Mouse (Mus musculus): ENCODE measurements around the gene Gm20870. TPM values are rescaled to one million over a fixed set of nuclear protein-coding genes. Genes with fewer than 3 reads are reported as not detected.
"Not testable (repeated sequence)": the region's sequence is repeated elsewhere in the genome, so short reads cannot be mapped to it uniquely, and the experiment has no call there.

Gm20870 gene
- total RNA-seq (2021) = not detected
- long read RNA-seq, experiment 1 = 0 reads
- long read RNA-seq, experiment 2 = 0 reads

- not testable (repeated sequence) for DNase-seq (ENCODE audit: low spot score in 2 of 2)
Observed at GRCm38 (mm10) chrY:71691743-71692142, at the start of gene Gm20870. Gene Gm20870, plus strand, starts transcription at chrY:71692043.

Other genes with a start within 250 kb of the Gm20870 start
- not detected for gene Gm20869, start 222.6 kb upstream of the Gm20870 start, total RNA-seq (2021)